Mouse (Mus musculus) embryonic facial prominence, embryonic 14.5 days (tissue): ENCODE results near the gene Mpnd. TPM values are rescaled to one million over a fixed set of nuclear protein-coding genes. Genes with fewer than 3 reads are reported as not detected.

Experiments used
- ATAC-seq: fragments of 200-750 bp; cut with Nextera tagmentation; 2 replicates; pipeline ENCODE4 v1.8.0; 2017; ENCODE audit warnings: low read depth, moderate number of reproducible peaks, moderate TSS enrichment
- DNase-seq: peaks from one replicate; pipeline ENCODE4 v3.0.0-alpha.2; 2015; ENCODE audit warnings: low spot score
- H3K27ac ChIP-seq: fragments of 300-500 bp; sonication (generic); replicated peaks from 2 replicates; pipeline ENCODE4 v1.5.1; 2014; ENCODE audit warnings: low read depth, mild to moderate bottlenecking, low read length, moderate library complexity
- H3K27me3 ChIP-seq: fragments of 300-500 bp; sonication (generic); replicated peaks from 2 replicates; pipeline ENCODE4 v1.6.1; 2014; ENCODE audit warnings: low read length; ENCODE audit not compliant: control insufficient read depth, insufficient read depth
- H3K36me3 ChIP-seq: fragments of 300-500 bp; sonication (generic); 2 replicates; pipeline ENCODE4 v1.6.1; 2014; ENCODE audit warnings: low read length, mixed read lengths; ENCODE audit not compliant: control insufficient read depth, insufficient read depth
- H3K4me1 ChIP-seq: fragments of 300-500 bp; sonication (generic); 2 replicates; pipeline ENCODE4 v1.6.1; 2014; ENCODE audit warnings: antibody characterized with exemption, low read length; ENCODE audit not compliant: control insufficient read depth, insufficient read depth
- H3K4me2 ChIP-seq: fragments of 300-500 bp; sonication (generic); 2 replicates; pipeline ENCODE4 v1.6.1; 2014; ENCODE audit warnings: low read depth, mild to moderate bottlenecking, low read length, moderate library complexity, mixed read lengths
- H3K4me3 ChIP-seq: fragments of 300-500 bp; sonication (generic); 2 replicates; pipeline ENCODE4 v1.5.1; 2014; ENCODE audit warnings: low read depth, mild to moderate bottlenecking, low read length
- H3K9ac ChIP-seq: fragments of 300-500 bp; sonication (generic); 2 replicates; pipeline ENCODE4 v1.6.1; 2014; ENCODE audit warnings: low read depth, mild to moderate bottlenecking, low read length, moderate library complexity, mixed read lengths
- H3K9me3 ChIP-seq: fragments of 300-500 bp; sonication (generic); 2 replicates; pipeline ENCODE4 v1.6.1; 2016; ENCODE audit warnings: low read length; ENCODE audit not compliant: control insufficient read depth
- WGBS: fragments of 180-500 bp; shearing (Covaris S2); extraction: QIAGEN DNeasy Blood & Tissue Kit; methylation state at CpG from one replicate; pipeline ENCODE4 v1.1.7; 2014; 5-methylcytosine and 5-hydroxymethylcytosine counted together
- polyA plus RNA-seq: library from polyadenylated mRNA; unstranded; fragments of >200 nt; fragmentation: Nextera tagmentation; extraction: Ambion mirVana; gene quantifications from 2 replicates; pipeline ENCODE4 v1.2.1, GENCODE M21; 2014

The Mpnd gene
- polyA plus RNA-seq, 1 experiment from 2014 or later, result 81.8 TPM

DNA sequence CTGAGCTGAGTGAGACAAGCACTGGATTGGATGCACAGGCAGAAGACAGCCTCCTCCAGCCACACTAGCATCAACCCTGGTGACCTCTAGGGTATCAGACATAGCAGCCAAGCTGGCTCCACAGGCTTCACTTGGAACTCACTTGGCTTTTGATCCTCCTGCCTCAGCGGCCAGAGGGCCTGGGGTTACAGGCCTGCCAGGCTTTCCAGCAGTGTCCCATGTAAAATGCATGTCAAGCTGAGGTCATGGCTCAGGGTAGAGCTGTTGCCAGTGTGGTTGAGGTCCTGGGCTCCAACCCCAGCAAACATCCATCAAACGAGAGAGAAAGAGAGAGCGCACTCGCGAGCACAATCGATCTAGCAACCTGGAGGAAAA is 29.2 kb downstream of the Mpnd start:
- Histone ChIP-seq H3K4me1 (peaks cover 18% of the 10 kb centered on the region), H3K4me3 (peak overlapping the region; percentile 89), H3K4me2 (peak overlapping the region; percentile 74), H3K9ac (peak overlapping the region; percentile 98), H3K27ac (no peak overlapping the region), H3K9me3 (no peaks in the 10 kb centered on the region), H3K36me3 (peaks cover 34% of the 10 kb centered on the region), H3K27me3 (no peaks in the 10 kb centered on the region)
- DNase-seq, result no peak
- WGBS, result 83% methylated on average over 6 of the region's 6 CpGs
- no peak for ATAC-seq

DNA sequence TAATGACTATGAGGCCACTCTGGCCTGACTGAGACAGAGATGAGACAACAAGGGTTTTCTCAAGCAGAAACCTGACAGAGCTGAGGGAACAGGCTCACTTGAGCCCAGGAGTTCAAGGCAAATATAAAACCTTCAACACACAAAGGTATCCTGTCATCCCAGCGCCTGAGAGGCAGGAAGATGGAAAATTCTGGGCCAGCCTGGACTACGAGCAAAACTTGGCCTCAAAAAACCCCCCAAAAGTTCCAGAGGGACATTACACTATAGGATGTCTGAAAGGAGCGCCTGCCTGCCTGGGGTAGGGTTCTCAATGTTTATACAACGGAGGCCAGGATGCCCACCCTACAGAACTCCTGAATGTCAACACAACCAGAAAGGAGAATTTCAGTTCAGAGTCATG is 29.7 kb downstream of the Mpnd start:
- H3K27ac ChIP-seq, result no peak overlapping the region; the same call in 1 of the 2 replicates

DNA sequence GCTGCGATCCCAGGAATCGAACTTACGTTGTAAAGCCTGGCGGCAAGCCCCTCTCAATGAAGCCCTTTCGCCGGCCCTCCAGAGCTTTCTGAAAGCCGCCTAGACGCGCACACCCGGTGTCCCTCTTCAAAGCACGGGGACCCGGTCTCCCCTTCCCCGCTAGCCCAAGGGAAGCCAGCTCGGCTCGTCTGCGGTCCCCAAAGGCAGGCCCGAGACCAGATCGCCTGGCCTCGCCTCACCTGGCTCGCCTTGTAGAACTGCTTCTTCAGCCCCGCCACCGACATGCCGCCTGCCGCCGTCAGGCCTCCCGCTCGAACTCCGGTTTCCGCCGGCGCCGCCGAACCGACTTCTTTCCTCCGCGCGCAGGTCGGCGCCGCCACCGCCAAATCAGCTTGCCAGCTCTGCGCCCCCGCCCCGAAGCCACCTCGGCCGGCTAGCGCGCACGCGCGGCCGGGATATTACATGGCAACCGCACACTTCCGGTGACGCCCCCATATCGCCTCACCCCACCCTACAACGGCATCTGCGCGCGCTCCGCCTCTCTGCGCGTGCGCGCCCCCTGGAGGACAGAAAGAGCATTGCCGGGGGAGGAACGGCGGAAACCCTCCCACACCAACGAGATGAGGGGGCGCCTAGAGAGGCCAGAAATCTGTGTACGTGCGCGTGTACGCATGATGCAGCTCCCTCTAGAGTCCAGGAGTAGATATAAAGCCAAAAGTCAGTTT is 30.8 kb downstream of the Mpnd start, which contains the start of gene Sh3gl1:
Gene Sh3gl1 (minus strand): TSS at position 460 of the 725 bp plus-strand sequence.
- peaks cover 23% of the 10 kb centered on the region for H3K36me3 ChIP-seq
- H3K9me3 ChIP-seq, result no peaks in the 10 kb centered on the region
- H3K4me3 ChIP-seq, result peak within 1 kb of the TSS; percentile 89
- H3K27me3 ChIP-seq, result no peaks in the 10 kb centered on the region
- peak within 1 kb of the TSS; percentile 90 for H3K27ac ChIP-seq
- H3K4me1 ChIP-seq, result peaks cover 18% of the 10 kb centered on the region
- H3K4me2 ChIP-seq, result peak within 1 kb of the TSS; percentile 74
- peak within 1 kb of the TSS; percentile 98 for H3K9ac ChIP-seq
- under 1% methylated on average over 61 of the region's 74 CpGs for WGBS
- ATAC-seq, result peak; percentile 91
- peak; percentile 98 for DNase-seq

More for the DNA sequence above, 29.7 kb downstream of the Mpnd start:
- Histone ChIP-seq H3K9ac (peak overlapping the region; percentile 98), H3K36me3 (peaks cover 34% of the 10 kb centered on the region), H3K4me1 (peaks cover 18% of the 10 kb centered on the region), H3K4me3 (peak overlapping the region; percentile 89), H3K27me3 (no peaks in the 10 kb centered on the region), H3K9me3 (no peaks in the 10 kb centered on the region), H3K4me2 (peak overlapping the region; percentile 74)
- DNase-seq, result no peak
- ATAC-seq, result no peak
- 63% methylated on average over 4 of the region's 4 CpGs for WGBS

DNA sequence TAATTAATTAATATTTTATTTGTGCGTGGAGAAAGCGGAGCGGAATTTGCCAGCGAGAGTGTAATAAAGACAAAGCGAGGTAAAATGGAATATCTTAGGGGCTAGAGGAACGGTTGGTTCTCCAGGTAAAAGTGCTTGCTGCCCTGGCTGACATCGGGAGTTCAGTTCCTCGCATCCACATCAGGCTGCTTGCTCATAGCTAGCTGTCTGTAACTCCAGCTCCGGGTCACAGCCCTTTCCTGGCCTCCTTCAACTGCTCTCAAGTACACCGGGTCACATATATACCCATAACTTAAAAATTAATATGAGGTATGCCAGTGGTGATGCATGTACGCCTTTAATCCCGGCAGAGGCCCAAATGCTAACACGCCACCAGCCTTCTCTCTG is 31.4 kb downstream of the Mpnd start:
- ATAC-seq (no peak; the same call in 1 of the 2 replicates), DNase-seq (no peak)
- peak overlapping the region; percentile 32 for H3K4me3 ChIP-seq
- 35% methylated on average over 13 of the region's 13 CpGs for WGBS
- H3K9me3 ChIP-seq, result no peaks in the 10 kb centered on the region
- H3K27ac ChIP-seq, result no peak overlapping the region
- peak overlapping the region; percentile 60 for H3K9ac ChIP-seq
- peaks cover 18% of the 10 kb centered on the region for H3K4me1 ChIP-seq
- no peaks in the 10 kb centered on the region for H3K27me3 ChIP-seq
- peaks cover 22% of the 10 kb centered on the region for H3K36me3 ChIP-seq
- H3K4me2 ChIP-seq, result peak overlapping the region; percentile 48

DNA sequence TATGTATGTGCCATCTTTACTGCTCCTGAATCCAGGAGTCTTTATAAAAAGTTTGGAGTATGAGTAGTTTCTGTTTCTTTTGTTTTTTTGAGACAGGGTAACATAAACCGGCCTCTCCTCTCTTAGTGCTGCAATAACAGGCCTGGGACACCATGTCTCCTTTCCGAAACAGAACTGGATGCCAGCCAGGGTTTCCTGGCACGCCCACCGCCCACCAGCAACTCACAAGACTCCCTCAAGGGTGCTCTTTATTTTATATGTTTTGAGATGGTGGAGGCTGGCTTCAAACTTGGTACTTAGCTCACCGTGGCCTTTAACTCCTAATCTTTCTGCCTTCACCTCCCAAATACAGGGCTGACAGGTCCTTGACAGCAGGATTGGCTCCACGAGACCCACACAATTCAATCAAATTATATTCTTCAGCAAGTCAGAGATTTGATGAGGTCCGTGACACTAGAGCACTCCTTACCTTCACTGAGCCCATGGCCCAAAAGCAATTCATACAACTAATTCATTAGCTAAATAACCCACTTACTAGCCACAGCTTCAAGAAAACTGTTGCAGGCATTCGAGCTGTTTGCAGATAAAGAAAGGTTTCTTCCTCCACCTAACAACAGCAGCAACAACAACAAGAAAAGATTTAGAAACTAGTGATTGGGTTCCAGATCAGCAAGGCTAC is 33.2 kb downstream of the Mpnd start:
- ATAC-seq (no peak), DNase-seq (no peak)
- Histone ChIP-seq H3K4me3 (no peak overlapping the region), H3K27me3 (no peaks in the 10 kb centered on the region), H3K4me1 (peaks cover 16% of the 10 kb centered on the region), H3K9ac (no peak overlapping the region), H3K4me2 (no peak overlapping the region), H3K36me3 (peaks cover 15% of the 10 kb centered on the region), H3K9me3 (no peaks in the 10 kb centered on the region), H3K27ac (no peak overlapping the region)
- 81% methylated on average over 8 of the region's 8 CpGs for WGBS

DNA sequence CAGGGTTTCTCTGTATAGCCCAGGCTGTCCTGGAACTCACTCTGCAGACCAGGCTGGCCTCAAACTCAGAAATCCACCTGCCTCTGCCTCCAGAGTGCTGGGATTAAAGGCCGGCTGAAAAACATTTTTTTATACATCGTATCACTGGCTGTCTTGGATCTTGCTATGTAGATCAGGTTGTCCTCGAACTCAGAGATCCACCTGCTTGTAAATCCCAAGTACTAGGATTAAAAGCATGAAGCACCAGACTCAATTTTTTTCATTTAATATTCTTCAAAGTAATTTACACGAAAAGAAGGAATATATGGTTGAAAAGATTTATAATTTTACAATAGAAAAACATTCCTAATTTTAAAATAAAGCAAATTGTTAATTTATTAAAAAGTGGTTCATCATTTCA is 33.8 kb downstream of the Mpnd start:
- peak overlapping the region; percentile 80; the same call in 1 of the 2 replicates for H3K4me3 ChIP-seq
- ATAC-seq (no peak), DNase-seq (no peak)
- H3K36me3 ChIP-seq, result peaks cover 15% of the 10 kb centered on the region
- no peak overlapping the region for H3K27ac ChIP-seq
- peak overlapping the region; percentile 72 for H3K4me2 ChIP-seq
- no peaks in the 10 kb centered on the region for H3K27me3 ChIP-seq
- H3K4me1 ChIP-seq, result peaks cover 10% of the 10 kb centered on the region
- H3K9me3 ChIP-seq, result no peaks in the 10 kb centered on the region
- H3K9ac ChIP-seq, result no peak overlapping the region; the same call in 1 of the 2 replicates
- 73% methylated on average over 4 of the region's 4 CpGs for WGBS

DNA sequence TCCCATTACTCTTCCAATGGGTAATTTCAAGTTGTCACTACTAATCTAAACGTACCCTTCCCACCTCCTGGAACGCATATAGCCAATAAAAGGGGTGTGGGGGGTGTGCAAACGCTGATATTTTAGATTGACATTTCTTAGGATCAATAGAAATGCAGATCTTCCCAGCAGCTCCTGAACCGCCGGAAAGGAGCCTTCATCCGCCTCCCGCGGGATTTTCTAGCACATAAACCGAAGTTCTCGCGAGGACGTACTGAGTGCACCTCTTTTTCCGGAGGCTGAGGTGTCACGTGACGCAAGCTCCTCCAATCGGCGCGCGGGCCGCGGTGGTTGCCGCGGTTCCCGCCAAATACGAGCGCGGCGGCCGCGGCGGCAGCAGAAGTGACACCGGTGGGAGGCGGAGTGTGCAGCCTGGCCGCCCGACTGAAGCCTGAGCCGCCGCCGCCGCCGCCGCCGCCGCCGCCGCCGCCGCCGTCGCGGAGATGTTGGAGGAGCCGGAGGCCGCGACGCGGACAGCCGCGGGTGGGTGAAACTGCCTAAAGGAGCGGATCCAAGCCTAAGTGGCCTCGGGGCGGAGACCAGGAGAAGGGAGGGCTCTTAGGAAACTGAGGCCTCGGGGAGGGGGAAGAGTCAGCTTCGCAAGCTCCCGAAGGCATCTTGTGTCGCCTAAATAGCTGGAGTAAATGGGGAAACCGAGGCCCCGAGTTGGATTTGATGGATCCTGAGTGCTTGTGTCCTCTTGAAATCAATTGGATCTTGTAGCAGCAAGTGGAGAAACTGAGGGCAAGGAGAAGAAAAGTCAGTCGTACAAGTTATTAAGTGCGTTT is 34.7 kb downstream of the Mpnd start, which contains the start of gene Chaf1a:
Gene Chaf1a (plus strand): TSS at position 410 of the 827 bp plus-strand sequence.
- Histone ChIP-seq H3K4me1 (peaks cover under 1% of the 10 kb centered on the region), H3K4me2 (peak within 1 kb of the TSS; percentile 72), H3K9ac (peak within 1 kb of the TSS; percentile 91), H3K9me3 (no peaks in the 10 kb centered on the region), H3K27ac (peak within 1 kb of the TSS; percentile 78), H3K36me3 (peaks cover 18% of the 10 kb centered on the region), H3K27me3 (no peaks in the 10 kb centered on the region), H3K4me3 (peak within 1 kb of the TSS; percentile 80)
- ATAC-seq, result peak; percentile 90
- DNase-seq, result peak; percentile 100
- WGBS, result under 1% methylated on average over 59 of the region's 68 CpGs

DNA sequence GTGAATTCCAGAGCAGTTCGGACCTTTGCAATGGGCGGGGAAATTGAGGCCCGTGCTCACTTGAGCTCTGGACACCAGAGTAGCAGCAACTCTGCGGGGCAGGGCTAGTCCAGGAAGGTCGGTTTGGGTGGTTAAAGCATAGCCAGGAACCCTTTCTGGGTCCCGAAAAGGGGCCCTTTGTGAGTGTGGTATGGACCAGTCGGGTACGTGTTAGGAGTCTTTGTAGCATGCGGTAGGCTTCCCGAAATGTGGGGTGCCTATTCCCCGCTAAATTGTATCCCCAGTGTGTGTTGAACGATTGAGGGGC is 35.3 kb downstream of the Mpnd start:
- ATAC-seq, result no peak

More for the DNA sequence above, 35.3 kb downstream of the Mpnd start:
- DNase-seq, result no peak
- no peaks in the 10 kb centered on the region for H3K9me3 ChIP-seq
- peak overlapping the region; percentile 91 for H3K9ac ChIP-seq
- H3K36me3 ChIP-seq, result peaks cover 22% of the 10 kb centered on the region
- H3K4me1 ChIP-seq, result no peaks in the 10 kb centered on the region
- peak overlapping the region; percentile 80 for H3K4me3 ChIP-seq
- H3K4me2 ChIP-seq, result peak overlapping the region; percentile 72
- peak overlapping the region; percentile 78 for H3K27ac ChIP-seq
- no peaks in the 10 kb centered on the region for H3K27me3 ChIP-seq
- 3% methylated on average over 12 of the region's 12 CpGs for WGBS
